Mouse (Mus musculus) embryonic fibroblast, embryonic 13.5 days (primary cell): Measurements from ENCODE around the gene Arid3a.

Source experiments
- CTCF ChIP-seq: IDR thresholded peaks from 2 replicates; pipeline ENCODE4 v1.5.1; 2011; ENCODE audit warnings: mild to moderate bottlenecking, control low read depth, low read length, moderate library complexity, borderline replicate concordance; ENCODE audit not compliant: insufficient read depth
- POLR2A ChIP-seq: IDR thresholded peaks from 2 replicates; pipeline ENCODE4 v1.6.1; 2011; ENCODE audit warnings: low read depth, mild to moderate bottlenecking, control low read depth, low read length, moderate library complexity

DNA sequence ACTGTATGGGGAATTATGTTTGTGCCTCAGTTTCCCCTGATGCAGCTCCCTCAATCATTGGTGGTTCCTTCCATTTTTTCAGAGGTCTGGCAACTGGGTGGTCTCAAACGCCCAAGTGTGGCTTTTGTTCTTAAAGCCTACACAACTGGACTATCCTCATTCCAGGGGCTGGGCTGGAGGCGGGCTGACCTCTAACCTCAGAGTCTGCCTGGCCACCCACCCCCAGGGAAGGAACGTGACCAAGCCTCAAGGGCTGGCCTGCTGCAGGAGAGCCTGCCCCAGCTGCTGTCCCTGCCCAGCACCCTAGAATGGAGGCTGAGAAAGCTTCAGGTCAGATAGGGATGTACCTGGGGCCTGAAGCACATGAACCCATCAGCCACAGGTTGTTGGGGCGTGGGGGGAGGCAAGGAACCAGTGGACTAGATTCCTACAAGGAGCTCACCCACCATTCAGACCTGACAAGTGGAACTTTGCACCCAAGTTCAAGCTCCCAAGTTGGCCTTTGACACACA lies 29.9 kb downstream of the Arid3a start:
- no peak for TF ChIP-seq CTCF
- TF ChIP-seq POLR2A: no peak
